Mouse (Mus musculus) neural tube, embryonic 12.5 days (tissue): ENCODE measurements around the gene Zfp704. TPM values are rescaled to one million over a fixed set of nuclear protein-coding genes. Genes with fewer than 3 reads are reported as not detected.

Experiments
- ATAC-seq: fragments of 200-750 bp; cut with Nextera tagmentation; 2 replicates; pipeline ENCODE4 v1.8.0; 2017; ENCODE audit warnings: low read depth, mild to moderate bottlenecking, moderate TSS enrichment, moderate library complexity; ENCODE audit not compliant: low FRiP score
- H3K27ac ChIP-seq: fragments of 300-500 bp; sonication (generic); 2 replicates; pipeline ENCODE4 v1.5.1; 2016
- H3K27me3 ChIP-seq: fragments of 300-500 bp; sonication (generic); replicated peaks from 2 replicates; pipeline ENCODE4 v1.6.1; 2016; ENCODE audit warnings: mild to moderate bottlenecking
- H3K36me3 ChIP-seq: fragments of 300-500 bp; sonication (generic); 2 replicates; pipeline ENCODE4 v1.6.1; 2016; ENCODE audit warnings: mild to moderate bottlenecking
- H3K4me1 ChIP-seq: fragments of 300-500 bp; sonication (generic); 2 replicates; pipeline ENCODE4 v1.6.1; 2016
- H3K4me2 ChIP-seq: fragments of 300-500 bp; sonication (generic); replicated peaks from 2 replicates; pipeline ENCODE4 v1.6.1; 2016; ENCODE audit warnings: mild to moderate bottlenecking
- H3K4me3 ChIP-seq: fragments of 300-500 bp; sonication (generic); 2 replicates; pipeline ENCODE4 v1.5.1; 2016
- H3K9ac ChIP-seq: fragments of 300-500 bp; sonication (generic); 2 replicates; pipeline ENCODE4 v1.6.1; 2016; ENCODE audit warnings: mild to moderate bottlenecking
- H3K9me3 ChIP-seq: fragments of 300-500 bp; sonication (generic); 2 replicates; pipeline ENCODE4 v1.6.1; 2016; ENCODE audit warnings: mild to moderate bottlenecking
- WGBS: fragments of 180-500 bp; shearing (Covaris S2); methylation state at CpG from one replicate; pipeline ENCODE4 v1.1.7; 2016; 5-methylcytosine and 5-hydroxymethylcytosine counted together
- polyA plus RNA-seq: library from polyadenylated mRNA; unstranded; fragments of >200 nt; fragmentation: Nextera tagmentation; extraction: Ambion mirVana; gene quantifications from 2 replicates; pipeline ENCODE4 v1.2.1, GENCODE M21; 2016

The Zfp704 gene
- polyA plus RNA-seq, 1 experiment from 2014 or later, result 7.0 TPM

GRCm38 (mm10) chr3:9466287-9466686, 143.6 kb downstream of the Zfp704 start:
- H3K4me2 ChIP-seq, result no peak overlapping the region
- 50% methylated on average over 3 of the region's 3 CpGs for WGBS
- no peaks in the 10 kb centered on the region; the same call in 1 of the 2 replicates for H3K36me3 ChIP-seq
- ATAC-seq, result peak; percentile 65; the same call in 1 of the 2 replicates
- no peaks in the 10 kb centered on the region for H3K9me3 ChIP-seq
- no peak overlapping the region for H3K4me3 ChIP-seq
- H3K27me3 ChIP-seq, result no peaks in the 10 kb centered on the region
- H3K27ac ChIP-seq, result no peak overlapping the region
- H3K4me1 ChIP-seq, result no peaks in the 10 kb centered on the region
- no peak overlapping the region for H3K9ac ChIP-seq

- Histone ChIP-seq H3K9me3 (no peaks in the 10 kb centered on the region), H3K27ac (no peak overlapping the region), H3K4me2 (no peak overlapping the region), H3K36me3 (no peaks in the 10 kb centered on the region; the same call in 1 of the 2 replicates), H3K4me1 (no peaks in the 10 kb centered on the region), H3K9ac (no peak overlapping the region), H3K4me3 (no peak overlapping the region), H3K27me3 (no peaks in the 10 kb centered on the region)
- 86% methylated on average over 4 of the region's 4 CpGs for WGBS
- no peak for ATAC-seq
These were observed 144.2 kb downstream of the Zfp704 start for GRCm38 (mm10) chr3:9465731-9466130.

GRCm38 (mm10) chr3:9461660-9462059, 148.2 kb downstream of the Zfp704 start:
- H3K36me3 ChIP-seq, result no peaks in the 10 kb centered on the region; the same call in 1 of the 2 replicates
- no peaks in the 10 kb centered on the region for H3K27me3 ChIP-seq
- 93% methylated on average over 5 of the region's 5 CpGs for WGBS
- no peaks in the 10 kb centered on the region for H3K4me1 ChIP-seq
- no peak for ATAC-seq
- H3K4me3 ChIP-seq, result no peak overlapping the region
- no peak overlapping the region for H3K4me2 ChIP-seq
- no peak overlapping the region for H3K27ac ChIP-seq
- H3K9ac ChIP-seq, result no peak overlapping the region
- no peaks in the 10 kb centered on the region for H3K9me3 ChIP-seq

- Histone ChIP-seq H3K9ac (no peak overlapping the region), H3K36me3 (no peaks in the 10 kb centered on the region; the same call in 1 of the 2 replicates), H3K4me2 (no peak overlapping the region), H3K4me3 (no peak overlapping the region), H3K4me1 (no peaks in the 10 kb centered on the region), H3K27me3 (no peaks in the 10 kb centered on the region), H3K27ac (no peak overlapping the region), H3K9me3 (no peaks in the 10 kb centered on the region)
- WGBS, result 92% methylated on average over 6 of the region's 6 CpGs
- ATAC-seq, result no peak
These were observed 149.6 kb downstream of the Zfp704 start for GRCm38 (mm10) chr3:9460284-9460683.

GRCm38 (mm10) chr3:9456380-9456890, 153.4 kb downstream of the Zfp704 start:
- ATAC-seq, result no peak
- WGBS, result 71% methylated on average over 10 of the region's 10 CpGs
- no peak overlapping the region for H3K4me3 ChIP-seq
- no peak overlapping the region for H3K27ac ChIP-seq
- no peaks in the 10 kb centered on the region for H3K27me3 ChIP-seq
- H3K4me2 ChIP-seq, result no peak overlapping the region
- no peaks in the 10 kb centered on the region for H3K9me3 ChIP-seq
- H3K9ac ChIP-seq, result no peak overlapping the region
- H3K4me1 ChIP-seq, result no peaks in the 10 kb centered on the region
- H3K36me3 ChIP-seq, result no peaks in the 10 kb centered on the region

GRCm38 (mm10) chr3:9455351-9455750, 154.5 kb downstream of the Zfp704 start:
- Histone ChIP-seq H3K27ac (no peak overlapping the region), H3K4me2 (no peak overlapping the region), H3K27me3 (no peaks in the 10 kb centered on the region), H3K4me3 (no peak overlapping the region), H3K4me1 (no peaks in the 10 kb centered on the region), H3K36me3 (no peaks in the 10 kb centered on the region), H3K9me3 (no peaks in the 10 kb centered on the region), H3K9ac (no peak overlapping the region)
- 94% methylated on average over 5 of the region's 5 CpGs for WGBS
- no peak for ATAC-seq

GRCm38 (mm10) chr3:9454556-9455330, 155.1 kb downstream of the Zfp704 start:
- H3K36me3 ChIP-seq, result no peaks in the 10 kb centered on the region
- WGBS, result 93% methylated on average over 8 of the region's 8 CpGs
- H3K9ac ChIP-seq, result no peak overlapping the region
- no peak overlapping the region for H3K4me3 ChIP-seq
- no peak overlapping the region for H3K27ac ChIP-seq
- H3K27me3 ChIP-seq, result no peaks in the 10 kb centered on the region
- H3K4me1 ChIP-seq, result peaks cover 2% of the 10 kb centered on the region; the same call in 1 of the 2 replicates
- no peaks in the 10 kb centered on the region for H3K9me3 ChIP-seq
- ATAC-seq, result no peak
- no peak overlapping the region for H3K4me2 ChIP-seq

GRCm38 (mm10) chr3:9450521-9450920, 159.4 kb downstream of the Zfp704 start:
- Histone ChIP-seq H3K4me3 (no peak overlapping the region), H3K4me1 (peaks cover 9% of the 10 kb centered on the region; the same call in 1 of the 2 replicates), H3K4me2 (no peak overlapping the region), H3K27me3 (no peaks in the 10 kb centered on the region), H3K9me3 (0 out of 2 replicates have a peak, but pooled peaks cover 4% of the 10 kb centered on the region), H3K27ac (no peak overlapping the region), H3K9ac (no peak overlapping the region), H3K36me3 (peaks cover 15% of the 10 kb centered on the region; the same call in 1 of the 2 replicates)
- ATAC-seq, result no peak
- 93% methylated on average over 12 of the region's 12 CpGs for WGBS

GRCm38 (mm10) chr3:9449261-9450007, 160.5 kb downstream of the Zfp704 start:
- Histone ChIP-seq H3K4me3 (no peak overlapping the region), H3K4me1 (peaks cover 9% of the 10 kb centered on the region; the same call in 1 of the 2 replicates), H3K27ac (no peak overlapping the region), H3K9me3 (0 out of 2 replicates have a peak, but pooled peaks cover 4% of the 10 kb centered on the region), H3K36me3 (peaks cover 15% of the 10 kb centered on the region; the same call in 1 of the 2 replicates), H3K27me3 (no peaks in the 10 kb centered on the region), H3K4me2 (no peak overlapping the region), H3K9ac (no peak overlapping the region)
- WGBS, result 50% methylated on average over 7 of the region's 7 CpGs
- ATAC-seq, result peak; percentile 80; the same call in 1 of the 2 replicates

GRCm38 (mm10) chr3:9448541-9448940, 161.3 kb downstream of the Zfp704 start:
- 0 out of 2 replicates have a peak, but pooled peaks cover 4% of the 10 kb centered on the region for H3K9me3 ChIP-seq
- H3K9ac ChIP-seq, result no peak overlapping the region
- no peak overlapping the region for H3K4me2 ChIP-seq
- WGBS, result 95% methylated on average over 5 of the region's 5 CpGs
- peaks cover 15% of the 10 kb centered on the region; the same call in 1 of the 2 replicates for H3K36me3 ChIP-seq
- peaks cover 9% of the 10 kb centered on the region; the same call in 1 of the 2 replicates for H3K4me1 ChIP-seq
- H3K4me3 ChIP-seq, result no peak overlapping the region
- H3K27me3 ChIP-seq, result no peaks in the 10 kb centered on the region
- H3K27ac ChIP-seq, result no peak overlapping the region
- ATAC-seq, result no peak

GRCm38 (mm10) chr3:9444558-9444957, 165.3 kb downstream of the Zfp704 start:
- Histone ChIP-seq H3K9ac (no peak overlapping the region), H3K4me3 (no peak overlapping the region), H3K36me3 (peaks cover 15% of the 10 kb centered on the region; the same call in 1 of the 2 replicates), H3K4me2 (no peak overlapping the region), H3K27me3 (no peaks in the 10 kb centered on the region), H3K4me1 (peaks cover 5% of the 10 kb centered on the region; the same call in 1 of the 2 replicates), H3K9me3 (0 out of 2 replicates have a peak, but pooled peaks cover 4% of the 10 kb centered on the region), H3K27ac (no peak overlapping the region)
- ATAC-seq, result no peak
- 67% methylated on average over 5 of the region's 5 CpGs for WGBS

GRCm38 (mm10) chr3:9443981-9444380, 165.9 kb downstream of the Zfp704 start:
- no peaks in the 10 kb centered on the region for H3K27me3 ChIP-seq
- 90% methylated on average over 7 of the region's 7 CpGs for WGBS

More at GRCm38 (mm10) chr3:9443981-9444380, 165.9 kb downstream of the Zfp704 start:
- no peak for ATAC-seq
- H3K4me3 ChIP-seq, result no peak overlapping the region
- no peak overlapping the region for H3K27ac ChIP-seq
- 0 out of 2 replicates have a peak, but pooled peaks cover 4% of the 10 kb centered on the region for H3K9me3 ChIP-seq
- H3K36me3 ChIP-seq, result peaks cover 15% of the 10 kb centered on the region; the same call in 1 of the 2 replicates
- no peaks in the 10 kb centered on the region for H3K4me1 ChIP-seq
- no peak overlapping the region for H3K9ac ChIP-seq
- H3K4me2 ChIP-seq, result no peak overlapping the region
